Comparison of ENCODE assay signal across 8 mouse cellular contexts in genomic region chr14:73142896-73143709, GRCm38 (mm10). TPM values are rescaled to one million over a fixed set of nuclear protein-coding genes. Genes with fewer than 3 reads are reported as not detected.
A peak's percentile ranks its signal among the peaks of the same experiment; 100 is the strongest.
DNase-seq lines count a peak whose midpoint lies in the region; ATAC-seq lines count a peak whose summit lies in the region.

No protein-coding gene starts in this region.

- peak; percentile 70 for ATAC-seq in megakaryocyte progenitor cell, adult 5-6 weeks (replicated peaks; ENCODE audit: poor library complexity)

- DNase-seq in ZHBTc4 (ENCODE audit: low read depth, low spot score) = peak; percentile 73
- peak; percentile 83 to 87 for DNase-seq in cerebellum, postnatal 36 days
- DNase-seq in gastrocnemius, adult 8-10 months (ENCODE audit: low spot score in 2 of 2) = peak; percentile 64 to 78
- peak; percentile 30 for DNase-seq in hindlimb bud, embryonic 11.5 days (ENCODE audit: extremely low spot score, low read depth, low spot score)
- DNase-seq in left cerebral cortex, postnatal 10 days (ENCODE audit: extremely low spot score in 1 of 2, low spot score in 2 of 2) = peak; percentile 40 to 91
- peak; percentile 83 to 85 for DNase-seq in right cerebral cortex, postnatal 10 days (ENCODE audit: low spot score in 2 of 2)
- peak; percentile 79 for DNase-seq in urinary bladder, postnatal 14 days (ENCODE audit: low spot score)

- intact Hi-C loops in left cerebral cortex, postnatal 10 days (cut with DNase I) = no loop called here

RNA-seq across cellular contexts. Expression of gene Rcbtb2, which starts 20.3 kb away (rescaled TPM):
- total RNA-seq in gastrocnemius, adult 8-10 months (2022) = 10 to 100 TPM; 14.0 to 17.5 (median 15.7) TPM
- total RNA-seq in left cerebral cortex, postnatal 10 days (2021) = 10 to 100 TPM; 25.2 to 27.1 TPM
- total RNA-seq in megakaryocyte progenitor cell, adult 5-6 weeks (2015) = 51.8 and 54.3 TPM in 2 replicates
- 25.6 and 31.8 TPM in 2 replicates for total RNA-seq in megakaryocyte progenitor cell, adult 5-6 weeks (2017)

Comparison
In these comparisons a context has a peak if more than half of its experiments do, and no peak if none do; other contexts are left out.
1. Peak in every context shown above with its lines: DNase-seq and ATAC-seq.
2. DNase-seq: peak in every context shown above with its lines; median percentile 85 in cerebellum, postnatal 36 days; 84 in right cerebral cortex, postnatal 10 days; 79 in urinary bladder, postnatal 14 days; 73 in ZHBTc4; 71 in gastrocnemius, adult 8-10 months; 66 in left cerebral cortex, postnatal 10 days; 30 in hindlimb bud, embryonic 11.5 days.